Mouse (Mus musculus): Measurements from ENCODE around the gene Lingo1.

Gene Lingo1

GRCm38 (mm10) chr9:56605443-56605806 is 190.8 kb downstream of the Lingo1 start:
- no peak for DNase-seq (ENCODE audit: low read depth, low spot score)

GRCm38 (mm10) chr9:56604797-56605442 is 191.3 kb downstream of the Lingo1 start:
- no peak for DNase-seq (ENCODE audit: low read depth, low spot score)

- no peak for DNase-seq (ENCODE audit: low read depth, low spot score)
These were observed 195.6 kb downstream of the Lingo1 start for GRCm38 (mm10) chr9:56600655-56601054.

GRCm38 (mm10) chr9:56592639-56593038 is 203.6 kb downstream of the Lingo1 start:
- no peak for DNase-seq (ENCODE audit: low read depth, low spot score)

GRCm38 (mm10) chr9:56591248-56591888 is 204.9 kb downstream of the Lingo1 start:
- no peak for DNase-seq (ENCODE audit: low read depth, low spot score)

GRCm38 (mm10) chr9:56589762-56590161 is 206.5 kb downstream of the Lingo1 start:
- no peak for DNase-seq (ENCODE audit: low read depth, low spot score)

- DNase-seq (ENCODE audit: low read depth, low spot score): no peak
These were observed 212.2 kb downstream of the Lingo1 start for GRCm38 (mm10) chr9:56584043-56584424.

GRCm38 (mm10) chr9:56583139-56584042 is 212.9 kb downstream of the Lingo1 start:
- no peak for DNase-seq (ENCODE audit: low read depth, low spot score)

- DNase-seq (ENCODE audit: low read depth, low spot score): no peak
These were observed 213.6 kb downstream of the Lingo1 start for GRCm38 (mm10) chr9:56582628-56583027.

GRCm38 (mm10) chr9:56581700-56582099 is 214.6 kb downstream of the Lingo1 start:
- DNase-seq (ENCODE audit: low read depth, low spot score): no peak

- DNase-seq (ENCODE audit: low read depth, low spot score): no peak
These were observed 215.3 kb downstream of the Lingo1 start for GRCm38 (mm10) chr9:56581016-56581415.

- DNase-seq (ENCODE audit: low read depth, low spot score): no peak
These were observed 216.2 kb downstream of the Lingo1 start for GRCm38 (mm10) chr9:56580101-56580500.

GRCm38 (mm10) chr9:56577405-56577804 is 218.9 kb downstream of the Lingo1 start:
- DNase-seq (ENCODE audit: low read depth, low spot score): no peak

- DNase-seq (ENCODE audit: low read depth, low spot score): no peak
These were observed 223.5 kb downstream of the Lingo1 start for GRCm38 (mm10) chr9:56572534-56573479.

All from skeletal muscle tissue, adult 2 months (tissue).